Mouse (Mus musculus): Measurements from ENCODE around the gene Ms4a4b. TPM values are rescaled to one million over a fixed set of nuclear protein-coding genes. Genes with fewer than 3 reads are reported as not detected.
"Not testable (repeated sequence)": the region's sequence is repeated elsewhere in the genome, so short reads cannot be mapped to it uniquely, and the experiment has no call there.

Ms4a4b gene
- polyA plus RNA-seq, 1 experiment from 2014 or later = not detected

DNA sequence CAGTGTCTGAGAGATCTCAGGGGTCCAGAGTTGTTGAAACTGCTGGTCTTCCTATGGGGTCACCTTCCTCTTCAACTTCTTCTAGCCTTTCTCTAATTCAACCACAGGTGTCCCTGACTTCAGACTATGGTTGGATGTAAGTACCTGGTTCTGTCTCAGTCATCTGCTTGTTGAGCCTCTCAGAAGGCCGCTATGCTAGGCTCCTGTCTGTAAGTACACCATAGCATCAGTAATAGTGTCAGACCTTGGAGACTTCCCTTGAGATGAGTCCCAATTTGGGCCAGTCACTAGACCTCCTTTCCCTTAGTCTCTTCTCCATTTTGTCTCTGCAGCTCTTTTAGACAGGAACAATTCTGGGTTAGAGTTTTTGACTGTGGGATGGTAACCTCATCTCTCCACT is 49.3 kb downstream of the Ms4a4b start:
- H3K27ac ChIP-seq (replicated peaks) = no peak overlapping the region
- H3K4me2 ChIP-seq = no peak overlapping the region
- H3K9me3 ChIP-seq = no peaks in the 10 kb centered on the region
- WGBS = 88% methylated on average over 1 of the region's 1 CpGs
- H3K27me3 ChIP-seq = no peaks in the 10 kb centered on the region
- ATAC-seq (ENCODE audit: low FRiP score, low read depth) = no peak
- no peak overlapping the region for H3K9ac ChIP-seq
- no peaks in the 10 kb centered on the region for H3K4me1 ChIP-seq (replicated peaks)
- H3K36me3 ChIP-seq = no peaks in the 10 kb centered on the region
- no peak overlapping the region for H3K4me3 ChIP-seq

DNA sequence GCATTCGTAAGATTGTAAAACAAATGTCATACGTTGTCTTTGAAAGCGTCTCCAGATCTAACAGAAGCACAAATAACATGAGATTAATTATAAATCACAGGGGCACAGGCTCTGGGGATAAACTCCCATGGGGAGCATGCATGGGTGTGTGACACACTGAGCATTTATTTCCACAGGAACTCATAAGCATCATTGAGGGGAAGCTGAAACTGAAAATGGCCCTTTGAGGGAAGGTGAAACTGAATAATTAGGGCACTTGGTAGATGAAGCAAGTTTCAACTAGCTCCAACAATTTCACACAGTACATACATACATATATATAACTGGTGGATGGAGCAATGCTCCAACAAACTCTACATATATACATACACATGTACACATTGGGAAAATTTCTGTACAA is 51.2 kb downstream of the Ms4a4b start:
- Histone ChIP-seq H3K4me3 (no peak overlapping the region), H3K4me2 (no peak overlapping the region), H3K36me3 (no peaks in the 10 kb centered on the region), H3K4me1 (replicated peaks) (no peaks in the 10 kb centered on the region), H3K9me3 (no peaks in the 10 kb centered on the region), H3K9ac (no peak overlapping the region), H3K27me3 (no peaks in the 10 kb centered on the region), H3K27ac (replicated peaks) (no peak overlapping the region)
- WGBS = 90% methylated on average over 3 of the region's 3 CpGs
- ATAC-seq (ENCODE audit: low FRiP score, low read depth) = no peak

DNA sequence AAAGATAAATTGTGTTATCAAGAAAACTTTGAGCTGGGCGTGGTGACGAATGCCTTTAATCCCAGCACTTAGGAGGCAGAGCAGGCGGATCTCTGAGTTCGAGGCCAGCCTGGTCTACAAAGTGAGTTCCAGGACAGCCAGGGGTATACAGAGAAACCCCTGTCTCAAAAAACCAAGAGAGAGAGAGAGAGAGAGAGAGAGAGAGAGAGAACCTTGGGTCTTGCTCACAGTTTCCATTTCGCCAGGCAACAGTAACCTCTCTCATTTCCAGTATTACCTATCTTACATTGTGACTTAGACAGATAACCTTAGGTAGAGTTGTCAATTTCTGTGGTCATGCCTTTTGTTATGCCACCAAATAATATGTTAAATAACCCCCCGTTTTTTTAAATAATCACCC is 53.0 kb downstream of the Ms4a4b start:
- no peak overlapping the region for H3K4me3 ChIP-seq
- H3K4me1 ChIP-seq (replicated peaks) = no peaks in the 10 kb centered on the region
- no peak overlapping the region for H3K27ac ChIP-seq (replicated peaks)
- no peak overlapping the region for H3K9ac ChIP-seq
- 91% methylated on average over 6 of the region's 6 CpGs for WGBS
- H3K27me3 ChIP-seq = no peaks in the 10 kb centered on the region
- H3K36me3 ChIP-seq = no peaks in the 10 kb centered on the region
- ATAC-seq (ENCODE audit: low FRiP score, low read depth) = no peak
- H3K9me3 ChIP-seq = no peaks in the 10 kb centered on the region
- no peak overlapping the region for H3K4me2 ChIP-seq

DNA sequence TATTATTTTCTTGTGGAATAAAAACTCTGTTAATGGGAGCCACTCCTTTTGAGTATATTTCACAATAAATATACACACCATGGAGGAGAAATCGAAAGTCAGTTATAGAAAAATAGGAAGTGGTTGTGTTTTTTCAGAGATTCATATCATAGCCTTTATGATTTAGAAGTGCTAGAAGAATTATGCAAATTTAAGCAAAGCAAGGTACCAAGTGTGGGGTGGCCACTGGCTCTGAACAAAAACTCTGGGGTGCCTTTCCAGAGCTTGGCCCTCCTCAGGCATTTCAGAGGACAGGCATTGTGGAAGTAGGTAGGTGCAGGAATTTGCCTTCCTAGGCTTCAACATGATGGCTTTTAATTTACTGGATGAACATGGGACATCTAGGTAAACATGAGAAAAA is 53.9 kb downstream of the Ms4a4b start:
- H3K4me3 ChIP-seq; H3K9me3 ChIP-seq; H3K36me3 ChIP-seq; ATAC-seq (ENCODE audit: low FRiP score, low read depth); H3K4me2 ChIP-seq; H3K4me1 ChIP-seq (replicated peaks); H3K27ac ChIP-seq (replicated peaks); H3K27me3 ChIP-seq; H3K9ac ChIP-seq: not testable (repeated sequence)
- 90% methylated on average over 1 of the region's 1 CpGs for WGBS

DNA sequence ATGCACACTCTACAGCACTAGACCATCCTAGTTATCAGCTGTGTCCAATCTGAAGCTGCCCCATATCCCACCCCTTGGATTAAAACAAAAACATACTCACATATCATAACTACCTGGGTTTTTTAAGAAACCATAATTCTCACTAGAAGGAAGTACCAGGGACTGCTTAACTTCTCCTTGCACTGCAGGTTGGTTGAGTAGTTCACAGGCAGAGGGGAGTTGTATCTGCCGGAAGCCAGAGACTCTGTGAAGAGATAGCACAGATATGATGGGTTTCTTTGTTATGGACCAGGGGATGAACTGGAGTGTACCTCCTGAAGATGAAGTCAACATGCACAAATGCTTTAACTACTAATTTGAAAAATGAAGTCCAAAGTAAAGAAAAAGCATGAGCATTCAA is 57.4 kb downstream of the Ms4a4b start:
- 92% methylated on average over 1 of the region's 1 CpGs for WGBS
- no peak overlapping the region for H3K9ac ChIP-seq

DNA sequence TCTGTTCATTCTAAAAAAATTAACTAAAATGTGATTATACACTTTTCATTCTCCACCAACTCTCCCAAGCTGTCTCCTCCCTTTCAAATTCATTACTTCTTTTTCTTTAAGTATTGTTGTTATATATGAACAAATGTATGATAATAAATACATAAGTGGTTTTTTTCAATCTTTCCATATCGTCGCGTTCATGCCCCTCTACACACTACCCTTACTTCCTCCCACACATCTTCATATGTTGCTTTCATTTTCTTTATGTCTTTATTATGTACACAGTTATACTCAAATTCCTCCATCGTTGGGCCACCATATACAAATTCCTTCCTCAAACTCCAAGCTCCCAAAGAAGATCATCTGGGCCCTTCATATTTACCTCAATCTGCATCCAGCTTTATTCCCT is 58.0 kb downstream of the Ms4a4b start:
- WGBS = 89% methylated on average over 4 of the region's 4 CpGs
- H3K9ac ChIP-seq = no peak overlapping the region

More for the DNA sequence above, 57.4 kb downstream of the Ms4a4b start:
- Histone ChIP-seq H3K36me3 (no peaks in the 10 kb centered on the region), H3K9me3 (no peaks in the 10 kb centered on the region), H3K4me2 (no peak overlapping the region), H3K4me3 (no peak overlapping the region), H3K27ac (replicated peaks) (no peak overlapping the region), H3K4me1 (replicated peaks) (no peaks in the 10 kb centered on the region), H3K27me3 (no peaks in the 10 kb centered on the region)
- no peak for ATAC-seq (ENCODE audit: low FRiP score, low read depth)

DNA sequence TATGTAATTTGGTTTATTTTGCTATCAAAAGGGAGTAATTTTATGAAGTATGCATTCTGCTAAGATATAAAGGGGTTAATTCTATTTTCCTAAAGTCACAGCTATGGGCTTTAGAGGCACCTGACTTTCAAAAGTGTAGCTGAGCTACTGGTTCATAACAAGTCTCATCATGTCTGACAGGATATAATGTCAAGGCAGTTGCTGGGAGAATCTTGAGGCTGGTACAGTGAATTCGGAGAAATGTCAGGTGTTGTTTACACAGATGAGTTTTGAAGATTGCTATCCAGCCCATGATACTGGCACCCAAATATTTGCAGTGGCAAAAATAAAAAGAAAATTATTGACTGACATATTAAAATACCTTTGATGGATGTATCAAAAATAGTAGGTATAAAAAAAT is 61.5 kb downstream of the Ms4a4b start:
- Histone ChIP-seq H3K4me3 (no peak overlapping the region), H3K27ac (replicated peaks) (no peak overlapping the region), H3K9ac (no peak overlapping the region), H3K36me3 (no peaks in the 10 kb centered on the region), H3K27me3 (no peaks in the 10 kb centered on the region), H3K4me2 (no peak overlapping the region), H3K4me1 (replicated peaks) (no peaks in the 10 kb centered on the region), H3K9me3 (no peaks in the 10 kb centered on the region)
- no peak for ATAC-seq (ENCODE audit: low FRiP score, low read depth)
- WGBS = 88% methylated on average over 1 of the region's 1 CpGs

More for the DNA sequence above, 58.0 kb downstream of the Ms4a4b start:
- Histone ChIP-seq H3K36me3 (no peaks in the 10 kb centered on the region), H3K27me3 (no peaks in the 10 kb centered on the region), H3K4me1 (replicated peaks) (no peaks in the 10 kb centered on the region), H3K4me2 (no peak overlapping the region), H3K4me3 (no peak overlapping the region), H3K9me3 (no peaks in the 10 kb centered on the region), H3K27ac (replicated peaks) (no peak overlapping the region)
- no peak for ATAC-seq (ENCODE audit: low FRiP score, low read depth)

DNA sequence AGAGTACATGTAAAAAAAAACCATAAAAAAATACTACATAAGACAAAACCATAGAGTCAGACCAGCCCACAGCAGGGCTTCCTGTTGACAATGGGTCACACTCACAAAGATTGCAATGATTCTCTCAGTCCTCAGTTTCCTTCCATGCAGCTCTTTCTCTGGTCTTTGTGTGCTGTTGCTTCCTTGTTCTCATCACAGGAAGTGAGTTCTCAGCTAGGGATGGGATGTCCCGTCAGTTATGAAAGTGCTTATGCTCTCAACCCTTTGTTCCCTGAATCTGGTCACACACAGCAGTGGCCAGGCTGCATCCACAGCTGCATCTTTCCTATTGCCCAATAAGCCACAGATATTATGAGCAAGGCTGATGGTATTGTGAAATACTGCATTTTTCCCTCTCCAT is 70.1 kb downstream of the Ms4a4b start:
- Histone ChIP-seq H3K4me1 (replicated peaks) (no peaks in the 10 kb centered on the region), H3K4me2 (no peak overlapping the region), H3K36me3 (no peaks in the 10 kb centered on the region), H3K27me3 (no peaks in the 10 kb centered on the region), H3K9me3 (no peaks in the 10 kb centered on the region), H3K9ac (no peak overlapping the region), H3K4me3 (no peak overlapping the region), H3K27ac (replicated peaks) (no peak overlapping the region)
- ATAC-seq (ENCODE audit: low FRiP score, low read depth) = no peak
- WGBS = 56% methylated on average over 1 of the region's 1 CpGs

DNA sequence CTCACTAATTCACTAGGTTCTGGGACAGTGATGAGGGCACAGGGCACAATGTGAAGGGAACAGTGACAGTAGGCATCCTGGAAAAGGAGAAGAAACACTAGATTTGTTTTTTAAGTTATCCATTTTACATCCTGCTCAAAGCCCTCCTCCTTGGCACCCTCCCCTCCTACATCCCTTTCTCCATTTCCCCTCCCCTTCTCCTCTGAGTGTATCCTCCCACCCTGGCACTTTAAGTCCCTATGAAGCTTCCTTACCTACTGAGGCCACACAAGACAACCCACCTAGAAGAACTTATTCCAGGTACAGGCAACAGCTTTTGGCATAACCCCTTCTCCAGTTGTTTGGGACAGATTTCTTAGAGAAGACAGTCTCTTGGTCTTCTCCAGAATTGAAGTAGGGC is 72.9 kb downstream of the Ms4a4b start, which contains the start of gene Ms4a6b:
Gene Ms4a6b (plus strand): TSS at position 267 of the 400 bp plus-strand sequence.
- ATAC-seq (ENCODE audit: low FRiP score, low read depth) = no peak
- Histone ChIP-seq H3K4me1 (replicated peaks) (no peaks in the 10 kb centered on the region), H3K4me3 (no peak within 1 kb of the TSS), H3K36me3 (no peaks in the 10 kb centered on the region), H3K4me2 (no peak within 1 kb of the TSS), H3K9ac (no peak within 1 kb of the TSS), H3K27me3 (no peaks in the 10 kb centered on the region), H3K27ac (replicated peaks) (no peak within 1 kb of the TSS), H3K9me3 (no peaks in the 10 kb centered on the region)

Other genes with a start within 250 kb of the Ms4a4b start
- gene Ms4a13, start 246.8 kb upstream of the Ms4a4b start, polyA plus RNA-seq (2015; fragmentation: Nextera tagmentation; extraction: Ambion mirVana) = not detected in 2 replicates
- not detected in 2 replicates for gene Ms4a12, start 211.1 kb upstream of the Ms4a4b start, polyA plus RNA-seq (2015; fragmentation: Nextera tagmentation; extraction: Ambion mirVana)
- not detected in 2 replicates for gene Ms4a1, start 177.3 kb upstream of the Ms4a4b start, polyA plus RNA-seq (2015; fragmentation: Nextera tagmentation; extraction: Ambion mirVana)
- gene Ms4a5, start 159.7 kb upstream of the Ms4a4b start, polyA plus RNA-seq (2015; fragmentation: Nextera tagmentation; extraction: Ambion mirVana) = not detected in 2 replicates
- 0.09 TPM in 1 of 2 replicates, not detected in the other for gene Ms4a14, start 129.1 kb upstream of the Ms4a4b start, polyA plus RNA-seq (2015; fragmentation: Nextera tagmentation; extraction: Ambion mirVana)
- gene Ms4a7, start 107.4 kb upstream of the Ms4a4b start, polyA plus RNA-seq (2015; fragmentation: Nextera tagmentation; extraction: Ambion mirVana) = 4.0 and 4.4 TPM in 2 replicates
- gene Ms4a4a, start 68.0 kb upstream of the Ms4a4b start, polyA plus RNA-seq (2015; fragmentation: Nextera tagmentation; extraction: Ambion mirVana) = 2.3 and 3.0 TPM in 2 replicates
- 2.1 TPM in 1 of 2 replicates, not detected in the other for gene Ms4a4c, start 38.8 kb upstream of the Ms4a4b start, polyA plus RNA-seq (2015; fragmentation: Nextera tagmentation; extraction: Ambion mirVana)
- 1.6 and 4.5 TPM in 2 replicates for gene Ms4a6c, start 25.8 kb downstream of the Ms4a4b start, polyA plus RNA-seq (2015; fragmentation: Nextera tagmentation; extraction: Ambion mirVana)
- gene Gm8369, start 42.4 kb downstream of the Ms4a4b start, polyA plus RNA-seq (2015; fragmentation: Nextera tagmentation; extraction: Ambion mirVana) = 0.31 TPM in 1 of 2 replicates, not detected in the other
- gene Ms4a6b, start 73.0 kb downstream of the Ms4a4b start, polyA plus RNA-seq (2015; fragmentation: Nextera tagmentation; extraction: Ambion mirVana) = 2.0 and 3.8 TPM in 2 replicates
- gene Ms4a4d, start 93.2 kb downstream of the Ms4a4b start, polyA plus RNA-seq (2015; fragmentation: Nextera tagmentation; extraction: Ambion mirVana) = 0.10 TPM in 1 of 2 replicates, not detected in the other
- 2.6 and 3.0 TPM in 2 replicates for gene Ms4a6d, start 161.3 kb downstream of the Ms4a4b start, polyA plus RNA-seq (2015; fragmentation: Nextera tagmentation; extraction: Ambion mirVana)
- 0.13 and 0.19 TPM in 2 replicates for gene Ms4a2, start 180.2 kb downstream of the Ms4a4b start, polyA plus RNA-seq (2015; fragmentation: Nextera tagmentation; extraction: Ambion mirVana)
- not detected in 2 replicates for gene Ms4a3, start 197.3 kb downstream of the Ms4a4b start, polyA plus RNA-seq (2015; fragmentation: Nextera tagmentation; extraction: Ambion mirVana)
- not detected in 2 replicates for gene Oosp2, start 217.0 kb downstream of the Ms4a4b start, polyA plus RNA-seq (2015; fragmentation: Nextera tagmentation; extraction: Ambion mirVana)
- gene Oosp1, start 247.6 kb downstream of the Ms4a4b start, polyA plus RNA-seq (2015; fragmentation: Nextera tagmentation; extraction: Ambion mirVana) = not detected in 2 replicates

Data from hindbrain, embryonic 15.5 days (tissue).